Mouse (Mus musculus) heart, embryonic 13.5 days (tissue): ENCODE results near the gene Sgk2. TPM values are rescaled to one million over a fixed set of nuclear protein-coding genes. Genes with fewer than 3 reads are reported as not detected.

Source experiments
- ATAC-seq: fragments of 200-750 bp; cut with Nextera tagmentation; 2 replicates; pipeline ENCODE4 v1.8.0; 2017; ENCODE audit warnings: moderate TSS enrichment; ENCODE audit not compliant: insufficient number of reproducible peaks, low FRiP score, low TSS enrichment; ENCODE audit errors: extremely low read depth
- H3K27ac ChIP-seq: fragments of 300-500 bp; sonication (generic); replicated peaks from 2 replicates; pipeline ENCODE4 v1.5.1; 2015; ENCODE audit warnings: moderate library complexity, mild to moderate bottlenecking, inconsistent platforms
- H3K27me3 ChIP-seq: fragments of 300-500 bp; sonication (generic); replicated peaks from 2 replicates; pipeline ENCODE4 v1.6.1; 2015; ENCODE audit warnings: mild to moderate bottlenecking, inconsistent platforms
- H3K36me3 ChIP-seq: fragments of 300-500 bp; sonication (generic); 2 replicates; pipeline ENCODE4 v1.6.1; 2015; ENCODE audit warnings: mild to moderate bottlenecking, inconsistent platforms
- H3K4me1 ChIP-seq: fragments of 300-500 bp; sonication (generic); 2 replicates; pipeline ENCODE4 v1.6.1; 2015; ENCODE audit warnings: inconsistent platforms
- H3K4me2 ChIP-seq: fragments of 300-500 bp; sonication (generic); 2 replicates; pipeline ENCODE4 v1.6.1; 2015; ENCODE audit warnings: inconsistent platforms, mild to moderate bottlenecking, moderate library complexity
- H3K4me3 ChIP-seq: fragments of 300-500 bp; sonication (generic); 2 replicates; pipeline ENCODE4 v1.5.1; 2015; ENCODE audit warnings: moderate library complexity, mild to moderate bottlenecking, inconsistent platforms
- H3K9ac ChIP-seq: fragments of 300-500 bp; sonication (generic); 2 replicates; pipeline ENCODE4 v1.6.1; 2015; ENCODE audit warnings: inconsistent platforms, mild to moderate bottlenecking, moderate library complexity
- H3K9me3 ChIP-seq: fragments of 300-500 bp; sonication (generic); 2 replicates; pipeline ENCODE4 v1.6.1; 2016; ENCODE audit warnings: inconsistent platforms
- WGBS: fragments of 180-500 bp; shearing (Covaris S2); methylation state at CpG from one replicate; pipeline ENCODE4 v1.1.7; 2015; ENCODE audit warnings: mixed read lengths; 5-methylcytosine and 5-hydroxymethylcytosine counted together
- polyA plus RNA-seq: library from polyadenylated mRNA; unstranded; fragments of >200 nt; fragmentation: Nextera tagmentation; extraction: Ambion mirVana; gene quantifications from 2 replicates; pipeline ENCODE4 v1.2.1, GENCODE M21; 2015

Gene Sgk2
- 0.33 TPM in 1 of 2 replicates, not detected in the other for polyA plus RNA-seq

GRCm38 (mm10) chr2:162987218-162987617 is at the start of gene Sgk2:
Gene Sgk2, plus strand, starts transcription at chr2:162987330.
- H3K4me1 ChIP-seq, result peaks cover 4% of the 10 kb centered on the region; the same call in 1 of the 2 replicates
- H3K27me3 ChIP-seq, result peaks cover 3% of the 10 kb centered on the region; the same call in 1 of the 2 replicates
- H3K4me2 ChIP-seq, result no peak within 1 kb of the TSS
- H3K9ac ChIP-seq, result no peak within 1 kb of the TSS
- no peak for ATAC-seq
- H3K4me3 ChIP-seq, result no peak within 1 kb of the TSS
- 56% methylated on average over 8 of the region's 8 CpGs for WGBS
- H3K27ac ChIP-seq, result no peak within 1 kb of the TSS
- H3K36me3 ChIP-seq, result no peaks in the 10 kb centered on the region
- H3K9me3 ChIP-seq, result no peaks in the 10 kb centered on the region

GRCm38 (mm10) chr2:162939562-162939961 is 47.6 kb upstream of the Sgk2 start:
- WGBS, result 86% methylated on average over 1 of the region's 1 CpGs
- H3K4me3 ChIP-seq, result no peak overlapping the region
- no peak for ATAC-seq
- H3K36me3 ChIP-seq, result peaks cover 63% of the 10 kb centered on the region
- peaks cover 32% of the 10 kb centered on the region for H3K27me3 ChIP-seq
- peaks cover 10% of the 10 kb centered on the region for H3K4me1 ChIP-seq
- H3K4me2 ChIP-seq, result no peak overlapping the region
- no peak overlapping the region for H3K27ac ChIP-seq
- H3K9ac ChIP-seq, result no peak overlapping the region
- no peaks in the 10 kb centered on the region for H3K9me3 ChIP-seq

- Histone ChIP-seq H3K4me3 (peak within 1 kb of the TSS; percentile 73), H3K9ac (peak within 1 kb of the TSS; percentile 80), H3K27ac (no peak within 1 kb of the TSS), H3K4me2 (peak within 1 kb of the TSS; percentile 97), H3K9me3 (peaks cover 3% of the 10 kb centered on the region; the same call in 1 of the 2 replicates), H3K36me3 (peaks cover 28% of the 10 kb centered on the region), H3K4me1 (peaks cover 10% of the 10 kb centered on the region), H3K27me3 (peaks cover 39% of the 10 kb centered on the region)
- no peak for ATAC-seq
- WGBS, result under 1% methylated on average over 40 of the region's 40 CpGs
Measured at GRCm38 (mm10) chr2:162943148-162943846, 43.8 kb upstream of the Sgk2 start, which contains the start of gene L3mbtl1. Gene L3mbtl1, plus strand, starts transcription at chr2:162943472.

- peak overlapping the region; percentile 97 for H3K4me2 ChIP-seq
- H3K4me1 ChIP-seq, result peaks cover 10% of the 10 kb centered on the region
- H3K27me3 ChIP-seq, result peaks cover 39% of the 10 kb centered on the region
- H3K9ac ChIP-seq, result no peak overlapping the region; the same call in 1 of the 2 replicates
- peaks cover 21% of the 10 kb centered on the region for H3K36me3 ChIP-seq
- H3K27ac ChIP-seq, result no peak overlapping the region
- 6% methylated on average over 11 of the region's 11 CpGs for WGBS
- peaks cover 3% of the 10 kb centered on the region; the same call in 1 of the 2 replicates for H3K9me3 ChIP-seq
- peak overlapping the region; percentile 73 for H3K4me3 ChIP-seq
- ATAC-seq, result no peak
Measured at GRCm38 (mm10) chr2:162943931-162944330, 43.2 kb upstream of the Sgk2 start.

GRCm38 (mm10) chr2:162946964-162947363 is 40.2 kb upstream of the Sgk2 start:
- no peak overlapping the region for H3K4me3 ChIP-seq
- peaks cover 3% of the 10 kb centered on the region; the same call in 1 of the 2 replicates for H3K9me3 ChIP-seq
- WGBS, result 72% methylated on average over 5 of the region's 5 CpGs
- H3K27me3 ChIP-seq, result peaks cover 29% of the 10 kb centered on the region
- H3K27ac ChIP-seq, result no peak overlapping the region
- no peak overlapping the region for H3K9ac ChIP-seq
- H3K36me3 ChIP-seq, result no peaks in the 10 kb centered on the region
- ATAC-seq, result no peak
- H3K4me1 ChIP-seq, result peaks cover 10% of the 10 kb centered on the region
- H3K4me2 ChIP-seq, result no peak overlapping the region

- ATAC-seq, result no peak
Measured at GRCm38 (mm10) chr2:162947736-162948135, 39.4 kb upstream of the Sgk2 start.

GRCm38 (mm10) chr2:162948221-162948620 is 38.9 kb upstream of the Sgk2 start:
- H3K4me1 ChIP-seq, result peaks cover 5% of the 10 kb centered on the region
- peak overlapping the region; percentile 58 for H3K4me2 ChIP-seq
- peaks cover 3% of the 10 kb centered on the region; the same call in 1 of the 2 replicates for H3K9me3 ChIP-seq
- no peak overlapping the region for H3K27ac ChIP-seq
- H3K4me3 ChIP-seq, result peak overlapping the region; percentile 15
- no peaks in the 10 kb centered on the region for H3K36me3 ChIP-seq
- peaks cover 19% of the 10 kb centered on the region for H3K27me3 ChIP-seq
- no peak overlapping the region for H3K9ac ChIP-seq
- ATAC-seq, result no peak
- WGBS, result 59% methylated on average over 14 of the region's 14 CpGs

More at GRCm38 (mm10) chr2:162947736-162948135, 39.4 kb upstream of the Sgk2 start:
- 30% methylated on average over 15 of the region's 15 CpGs for WGBS
- Histone ChIP-seq H3K9me3 (peaks cover 3% of the 10 kb centered on the region; the same call in 1 of the 2 replicates), H3K9ac (no peak overlapping the region), H3K27me3 (peaks cover 24% of the 10 kb centered on the region), H3K4me3 (peak overlapping the region; percentile 15), H3K36me3 (no peaks in the 10 kb centered on the region), H3K27ac (no peak overlapping the region), H3K4me2 (peak overlapping the region; percentile 58), H3K4me1 (peaks cover 8% of the 10 kb centered on the region)

- 81% methylated on average over 2 of the region's 2 CpGs for WGBS
- Histone ChIP-seq H3K27me3 (peaks cover 12% of the 10 kb centered on the region), H3K4me2 (no peak overlapping the region), H3K4me1 (no peaks in the 10 kb centered on the region), H3K9ac (no peak overlapping the region), H3K27ac (no peak overlapping the region), H3K9me3 (no peaks in the 10 kb centered on the region), H3K4me3 (no peak overlapping the region), H3K36me3 (no peaks in the 10 kb centered on the region)
- ATAC-seq, result no peak
Measured at GRCm38 (mm10) chr2:162950776-162951175, 36.4 kb upstream of the Sgk2 start.

GRCm38 (mm10) chr2:162956843-162957242 is 30.3 kb upstream of the Sgk2 start:
- Histone ChIP-seq H3K4me3 (no peak overlapping the region), H3K9ac (no peak overlapping the region), H3K27ac (no peak overlapping the region), H3K27me3 (peaks cover 20% of the 10 kb centered on the region), H3K4me2 (no peak overlapping the region), H3K9me3 (no peaks in the 10 kb centered on the region), H3K4me1 (no peaks in the 10 kb centered on the region), H3K36me3 (no peaks in the 10 kb centered on the region)
- ATAC-seq, result no peak
- 83% methylated on average over 2 of the region's 2 CpGs for WGBS

- Histone ChIP-seq H3K9ac (no peak overlapping the region), H3K4me1 (no peaks in the 10 kb centered on the region), H3K9me3 (no peaks in the 10 kb centered on the region), H3K4me3 (no peak overlapping the region), H3K27me3 (peaks cover 7% of the 10 kb centered on the region; the same call in 1 of the 2 replicates), H3K27ac (no peak overlapping the region), H3K36me3 (no peaks in the 10 kb centered on the region), H3K4me2 (no peak overlapping the region)
- WGBS, result 53% methylated on average over 9 of the region's 10 CpGs
- no peak for ATAC-seq
Measured at GRCm38 (mm10) chr2:162961321-162961720, 25.8 kb upstream of the Sgk2 start.

GRCm38 (mm10) chr2:162966734-162967133 is 20.4 kb upstream of the Sgk2 start:
- H3K9me3 ChIP-seq, result no peaks in the 10 kb centered on the region
- no peak overlapping the region for H3K9ac ChIP-seq
- H3K27me3 ChIP-seq, result peaks cover 6% of the 10 kb centered on the region; the same call in 1 of the 2 replicates
- WGBS, result 75% methylated on average over 2 of the region's 2 CpGs
- no peaks in the 10 kb centered on the region for H3K4me1 ChIP-seq
- no peaks in the 10 kb centered on the region for H3K36me3 ChIP-seq
- H3K27ac ChIP-seq, result no peak overlapping the region
- H3K4me2 ChIP-seq, result no peak overlapping the region
- no peak for ATAC-seq
- no peak overlapping the region for H3K4me3 ChIP-seq
